Mouse (Mus musculus) midbrain, embryonic 12.5 days (tissue): ENCODE measurements around the gene Pts. TPM values are rescaled to one million over a fixed set of nuclear protein-coding genes. Genes with fewer than 3 reads are reported as not detected.

Experiments
- ATAC-seq: fragments of 200-750 bp; cut with Nextera tagmentation; 2 replicates; pipeline ENCODE4 v1.8.0; 2017; ENCODE audit warnings: low read depth, moderate TSS enrichment, moderate library complexity; ENCODE audit not compliant: low FRiP score
- H3K27ac ChIP-seq: fragments of 300-500 bp; sonication (generic); replicated peaks from 2 replicates; pipeline ENCODE4 v1.5.1; 2016; ENCODE audit warnings: mild to moderate bottlenecking
- H3K27me3 ChIP-seq: fragments of 300-500 bp; sonication (generic); 2 replicates; pipeline ENCODE4 v1.6.1; 2016; ENCODE audit warnings: mild to moderate bottlenecking
- H3K36me3 ChIP-seq: fragments of 300-500 bp; sonication (generic); 2 replicates; pipeline ENCODE4 v1.6.1; 2016
- H3K4me1 ChIP-seq: fragments of 300-500 bp; sonication (generic); 2 replicates; pipeline ENCODE4 v1.6.1; 2016
- H3K4me2 ChIP-seq: fragments of 300-500 bp; sonication (generic); replicated peaks from 2 replicates; pipeline ENCODE4 v1.6.1; 2016; ENCODE audit warnings: mild to moderate bottlenecking, moderate library complexity
- H3K4me3 ChIP-seq: fragments of 300-500 bp; sonication (generic); 2 replicates; pipeline ENCODE4 v1.5.1; 2016; ENCODE audit warnings: mild to moderate bottlenecking
- H3K9ac ChIP-seq: fragments of 300-500 bp; sonication (generic); replicated peaks from 2 replicates; pipeline ENCODE4 v1.6.1; 2016; ENCODE audit warnings: mild to moderate bottlenecking, moderate library complexity
- H3K9me3 ChIP-seq: fragments of 300-500 bp; sonication (generic); 2 replicates; pipeline ENCODE4 v1.6.1; 2016; ENCODE audit warnings: mild to moderate bottlenecking
- WGBS: fragments of 180-500 bp; shearing (Covaris S2); methylation state at CpG from one replicate; pipeline ENCODE4 v1.1.7; 2016; 5-methylcytosine and 5-hydroxymethylcytosine counted together
- polyA plus RNA-seq: library from polyadenylated mRNA; unstranded; fragments of >200 nt; fragmentation: Nextera tagmentation; extraction: Ambion mirVana; gene quantifications from 2 replicates; pipeline ENCODE4 v1.2.1, GENCODE M21; 2016

Gene Pts
- polyA plus RNA-seq, 1 experiment from 2014 or later = 102 TPM

- H3K4me3 ChIP-seq = no peak overlapping the region
- WGBS = 89% methylated on average over 5 of the region's 5 CpGs
- H3K4me2 ChIP-seq = no peak overlapping the region
- 0 out of 2 replicates have a peak, but pooled peaks cover 4% of the 10 kb centered on the region for H3K36me3 ChIP-seq
- H3K27ac ChIP-seq = no peak overlapping the region
- H3K27me3 ChIP-seq = no peaks in the 10 kb centered on the region
- ATAC-seq = no peak
- no peak overlapping the region for H3K9ac ChIP-seq
- no peaks in the 10 kb centered on the region for H3K9me3 ChIP-seq
- peaks cover 8% of the 10 kb centered on the region for H3K4me1 ChIP-seq
Measured at GRCm38 (mm10) chr9:50525585-50525984, 2.9 kb downstream of the Pts start.

GRCm38 (mm10) chr9:50524936-50525335, 3.6 kb downstream of the Pts start:
- no peak overlapping the region for H3K4me2 ChIP-seq
- ATAC-seq = no peak
- H3K4me3 ChIP-seq = no peak overlapping the region
- H3K27ac ChIP-seq = no peak overlapping the region
- H3K4me1 ChIP-seq = peaks cover 8% of the 10 kb centered on the region
- 90% methylated on average over 5 of the region's 5 CpGs for WGBS
- H3K9ac ChIP-seq = no peak overlapping the region
- H3K27me3 ChIP-seq = no peaks in the 10 kb centered on the region
- H3K36me3 ChIP-seq = 0 out of 2 replicates have a peak, but pooled peaks cover 4% of the 10 kb centered on the region
- H3K9me3 ChIP-seq = no peaks in the 10 kb centered on the region

GRCm38 (mm10) chr9:50522574-50522973, 6.0 kb downstream of the Pts start:
- H3K4me1 ChIP-seq = peaks cover 3% of the 10 kb centered on the region
- no peak overlapping the region for H3K9ac ChIP-seq
- no peaks in the 10 kb centered on the region for H3K27me3 ChIP-seq
- no peaks in the 10 kb centered on the region for H3K9me3 ChIP-seq
- 87% methylated on average over 5 of the region's 5 CpGs for WGBS
- H3K36me3 ChIP-seq = 0 out of 2 replicates have a peak, but pooled peaks cover 4% of the 10 kb centered on the region
- no peak overlapping the region for H3K4me2 ChIP-seq
- ATAC-seq = no peak
- H3K27ac ChIP-seq = no peak overlapping the region
- no peak overlapping the region for H3K4me3 ChIP-seq

- no peaks in the 10 kb centered on the region for H3K4me1 ChIP-seq
- ATAC-seq = no peak
- no peak overlapping the region for H3K4me3 ChIP-seq
- H3K27ac ChIP-seq = no peak overlapping the region
- no peaks in the 10 kb centered on the region for H3K9me3 ChIP-seq
- no peak overlapping the region for H3K9ac ChIP-seq
- 0 out of 2 replicates have a peak, but pooled peaks cover 4% of the 10 kb centered on the region for H3K36me3 ChIP-seq
- no peaks in the 10 kb centered on the region for H3K27me3 ChIP-seq
- no peak overlapping the region for H3K4me2 ChIP-seq
- WGBS = 54% methylated on average over 2 of the region's 2 CpGs
Measured at GRCm38 (mm10) chr9:50521562-50521961, 7.0 kb downstream of the Pts start.

GRCm38 (mm10) chr9:50520748-50521147, 7.8 kb downstream of the Pts start:
- Histone ChIP-seq H3K4me3 (no peak overlapping the region), H3K9me3 (no peaks in the 10 kb centered on the region), H3K9ac (no peak overlapping the region), H3K4me2 (no peak overlapping the region), H3K27ac (no peak overlapping the region), H3K4me1 (no peaks in the 10 kb centered on the region), H3K36me3 (0 out of 2 replicates have a peak, but pooled peaks cover 4% of the 10 kb centered on the region), H3K27me3 (no peaks in the 10 kb centered on the region)
- 90% methylated on average over 6 of the region's 6 CpGs for WGBS
- no peak for ATAC-seq

GRCm38 (mm10) chr9:50518781-50519180, 9.7 kb downstream of the Pts start:
- Histone ChIP-seq H3K4me3 (no peak overlapping the region), H3K27ac (no peak overlapping the region), H3K4me1 (no peaks in the 10 kb centered on the region), H3K27me3 (no peaks in the 10 kb centered on the region), H3K36me3 (0 out of 2 replicates have a peak, but pooled peaks cover 4% of the 10 kb centered on the region), H3K9me3 (no peaks in the 10 kb centered on the region), H3K9ac (no peak overlapping the region), H3K4me2 (no peak overlapping the region)
- 5% methylated on average over 2 of the region's 2 CpGs for WGBS
- ATAC-seq = no peak

GRCm38 (mm10) chr9:50515462-50515861, 13.1 kb downstream of the Pts start:
- H3K9me3 ChIP-seq = no peaks in the 10 kb centered on the region
- H3K4me2 ChIP-seq = no peak overlapping the region
- no peak overlapping the region for H3K9ac ChIP-seq
- H3K4me1 ChIP-seq = no peaks in the 10 kb centered on the region
- ATAC-seq = no peak
- WGBS = 83% methylated on average over 5 of the region's 5 CpGs
- no peaks in the 10 kb centered on the region for H3K36me3 ChIP-seq
- no peaks in the 10 kb centered on the region for H3K27me3 ChIP-seq
- no peak overlapping the region for H3K27ac ChIP-seq
- H3K4me3 ChIP-seq = no peak overlapping the region

GRCm38 (mm10) chr9:50507570-50507969, 21.0 kb downstream of the Pts start:
- no peak overlapping the region for H3K4me2 ChIP-seq
- WGBS = 77% methylated on average over 7 of the region's 7 CpGs
- H3K9ac ChIP-seq = no peak overlapping the region
- no peaks in the 10 kb centered on the region for H3K4me1 ChIP-seq
- H3K9me3 ChIP-seq = no peaks in the 10 kb centered on the region
- H3K4me3 ChIP-seq = no peak overlapping the region
- ATAC-seq = no peak
- no peak overlapping the region for H3K27ac ChIP-seq
- no peaks in the 10 kb centered on the region for H3K27me3 ChIP-seq
- H3K36me3 ChIP-seq = no peaks in the 10 kb centered on the region

GRCm38 (mm10) chr9:50505405-50505804, 23.1 kb downstream of the Pts start:
- H3K4me2 ChIP-seq = no peak overlapping the region
- ATAC-seq = no peak
- H3K36me3 ChIP-seq = no peaks in the 10 kb centered on the region
- no peak overlapping the region for H3K27ac ChIP-seq
- no peak overlapping the region for H3K4me3 ChIP-seq
- no peaks in the 10 kb centered on the region for H3K27me3 ChIP-seq
- WGBS = 61% methylated on average over 6 of the region's 6 CpGs
- no peak overlapping the region for H3K9ac ChIP-seq
- no peaks in the 10 kb centered on the region for H3K4me1 ChIP-seq
- H3K9me3 ChIP-seq = no peaks in the 10 kb centered on the region

GRCm38 (mm10) chr9:50502949-50503348, 25.6 kb downstream of the Pts start:
- no peaks in the 10 kb centered on the region for H3K27me3 ChIP-seq
- 94% methylated on average over 2 of the region's 3 CpGs for WGBS
- no peak overlapping the region for H3K27ac ChIP-seq
- H3K4me3 ChIP-seq = no peak overlapping the region
- H3K4me1 ChIP-seq = no peaks in the 10 kb centered on the region
- H3K36me3 ChIP-seq = no peaks in the 10 kb centered on the region
- no peak overlapping the region for H3K4me2 ChIP-seq
- ATAC-seq = no peak
- H3K9ac ChIP-seq = no peak overlapping the region
- H3K9me3 ChIP-seq = no peaks in the 10 kb centered on the region

GRCm38 (mm10) chr9:50500974-50501501, 27.5 kb downstream of the Pts start:
- Histone ChIP-seq H3K9me3 (no peaks in the 10 kb centered on the region), H3K4me2 (peak overlapping the region; percentile 48), H3K4me1 (peaks cover 9% of the 10 kb centered on the region), H3K27me3 (no peaks in the 10 kb centered on the region), H3K9ac (no peak overlapping the region), H3K4me3 (peak overlapping the region; percentile 33), H3K27ac (peak overlapping the region; percentile 60), H3K36me3 (no peaks in the 10 kb centered on the region)
- 35% methylated on average over 14 of the region's 14 CpGs for WGBS
- ATAC-seq = peak; percentile 74; the same call in 1 of the 2 replicates

GRCm38 (mm10) chr9:50500467-50500973, 28.0 kb downstream of the Pts start:
- Histone ChIP-seq H3K4me3 (peak overlapping the region; percentile 33), H3K4me2 (peak overlapping the region; percentile 48), H3K27me3 (no peaks in the 10 kb centered on the region), H3K4me1 (peaks cover 12% of the 10 kb centered on the region), H3K36me3 (no peaks in the 10 kb centered on the region), H3K27ac (peak overlapping the region; percentile 60; the same call in 1 of the 2 replicates), H3K9me3 (no peaks in the 10 kb centered on the region), H3K9ac (no peak overlapping the region)
- ATAC-seq = no peak
- 77% methylated on average over 15 of the region's 15 CpGs for WGBS

GRCm38 (mm10) chr9:50499781-50500180, 28.7 kb downstream of the Pts start:
- Histone ChIP-seq H3K27ac (no peak overlapping the region), H3K9me3 (no peaks in the 10 kb centered on the region), H3K4me3 (no peak overlapping the region), H3K9ac (no peak overlapping the region), H3K36me3 (no peaks in the 10 kb centered on the region), H3K4me2 (no peak overlapping the region), H3K4me1 (peaks cover 12% of the 10 kb centered on the region), H3K27me3 (no peaks in the 10 kb centered on the region)
- no peak for ATAC-seq
- 95% methylated on average over 3 of the region's 3 CpGs for WGBS
